Mouse (Mus musculus) embryonic facial prominence, embryonic 11.5 days (tissue): ENCODE data around the gene Bak1. TPM values are rescaled to one million over a fixed set of nuclear protein-coding genes. Genes with fewer than 3 reads are reported as not detected.

Experiments
- ATAC-seq: fragments of 200-750 bp; cut with Nextera tagmentation; replicated peaks from 2 replicates; pipeline ENCODE4 v1.8.0; 2017; ENCODE audit warnings: low read depth; ENCODE audit not compliant: insufficient number of reproducible peaks, low FRiP score, low TSS enrichment
- DNase-seq: peaks from one replicate; pipeline ENCODE4 v3.0.0-alpha.2; 2015; ENCODE audit warnings: low spot score
- H3K27ac ChIP-seq: fragments of 300-500 bp; sonication (generic); replicated peaks from 2 replicates; pipeline ENCODE4 v1.5.1; 2014; ENCODE audit warnings: mild to moderate bottlenecking, low read depth, low read length, control low read depth
- H3K27me3 ChIP-seq: fragments of 300-500 bp; sonication (generic); 2 replicates; pipeline ENCODE4 v1.6.1; 2014; ENCODE audit warnings: mild to moderate bottlenecking, low read length, moderate library complexity, mixed read lengths; ENCODE audit not compliant: control insufficient read depth, insufficient read depth
- H3K36me3 ChIP-seq: fragments of 300-500 bp; sonication (generic); replicated peaks from 2 replicates; pipeline ENCODE4 v1.6.1; 2014; ENCODE audit warnings: low read depth, mild to moderate bottlenecking, low read length, moderate library complexity, mixed read lengths; ENCODE audit not compliant: control insufficient read depth, insufficient read depth
- H3K4me1 ChIP-seq: fragments of 300-500 bp; sonication (generic); 2 replicates; pipeline ENCODE4 v1.6.1; 2014; ENCODE audit warnings: low read length, mixed read lengths; ENCODE audit not compliant: control insufficient read depth, insufficient read depth
- H3K4me2 ChIP-seq: fragments of 300-500 bp; sonication (generic); 2 replicates; pipeline ENCODE4 v1.6.1; 2014; ENCODE audit warnings: low read depth, mild to moderate bottlenecking, control low read depth, low read length, moderate library complexity
- H3K4me3 ChIP-seq: fragments of 300-500 bp; sonication (generic); 2 replicates; pipeline ENCODE4 v1.5.1; 2014; ENCODE audit warnings: low read depth, low read length, control low read depth
- H3K9ac ChIP-seq: fragments of 300-500 bp; sonication (generic); replicated peaks from 2 replicates; pipeline ENCODE4 v1.6.1; 2014; ENCODE audit warnings: mild to moderate bottlenecking, control low read depth, low read length
- H3K9me3 ChIP-seq: fragments of 300-500 bp; sonication (generic); replicated peaks from 2 replicates; pipeline ENCODE4 v1.6.1; 2016; ENCODE audit warnings: mild to moderate bottlenecking, low read length, inconsistent platforms, mixed read lengths; ENCODE audit not compliant: control insufficient read depth
- WGBS: fragments of 180-500 bp; shearing (Covaris S2); extraction: QIAGEN DNeasy Blood & Tissue Kit; methylation state at CpG from one replicate; pipeline ENCODE4 v1.1.7; 2014; 5-methylcytosine and 5-hydroxymethylcytosine counted together
- polyA plus RNA-seq: library from polyadenylated mRNA; unstranded; fragments of >200 nt; fragmentation: Nextera tagmentation; extraction: Ambion mirVana; gene quantifications from 2 replicates; pipeline ENCODE4 v1.2.1, GENCODE M21; 2014

Bak1 gene
- polyA plus RNA-seq, 1 experiment from 2014 or later = 12.9 TPM

- DNase-seq = no peak
- no peak for ATAC-seq
- H3K4me1 ChIP-seq = no peaks in the 10 kb centered on the region
- peak overlapping the region; percentile 41; the same call in 1 of the 2 replicates for H3K27ac ChIP-seq
- peak overlapping the region; percentile 97 for H3K9ac ChIP-seq
- no peaks in the 10 kb centered on the region for H3K27me3 ChIP-seq
- no peaks in the 10 kb centered on the region; the same call in 1 of the 2 replicates for H3K36me3 ChIP-seq
- H3K4me3 ChIP-seq = peak overlapping the region; percentile 68
- no peaks in the 10 kb centered on the region for H3K9me3 ChIP-seq
- peak overlapping the region; percentile 83 for H3K4me2 ChIP-seq
- 41% methylated on average over 12 of the region's 12 CpGs for WGBS
Observed at GRCm38 (mm10) chr17:27027460-27028283, 1.1 kb downstream of the Bak1 start.

DNA sequence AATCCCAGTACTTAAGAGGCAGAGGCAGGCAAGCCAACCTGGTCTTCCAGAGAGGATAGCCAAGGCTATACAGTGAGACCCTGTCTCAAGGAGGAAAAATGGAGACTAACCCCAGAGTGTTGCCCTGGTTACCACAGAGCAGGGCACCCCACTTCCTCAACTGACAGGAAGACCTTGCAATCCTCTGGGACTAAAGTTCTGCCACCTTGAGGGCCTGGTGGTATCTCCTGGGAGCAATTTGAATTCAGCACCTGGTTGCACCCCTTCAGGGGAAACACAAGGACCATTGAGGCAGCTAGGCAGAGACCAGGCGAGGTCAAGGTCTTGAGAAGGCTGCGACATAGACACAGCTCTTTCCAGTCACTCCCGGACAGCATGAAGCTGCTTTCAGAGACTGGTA, 2.9 kb downstream of the Bak1 start:
- H3K27me3 ChIP-seq = no peaks in the 10 kb centered on the region
- ATAC-seq = no peak
- no peak overlapping the region for H3K27ac ChIP-seq
- H3K9ac ChIP-seq = no peak overlapping the region
- no peak overlapping the region for H3K4me2 ChIP-seq
- H3K4me1 ChIP-seq = no peaks in the 10 kb centered on the region
- H3K9me3 ChIP-seq = no peaks in the 10 kb centered on the region
- 96% methylated on average over 3 of the region's 3 CpGs for WGBS
- no peak overlapping the region for H3K4me3 ChIP-seq
- no peak for DNase-seq
- H3K36me3 ChIP-seq = peaks cover 5% of the 10 kb centered on the region; the same call in 1 of the 2 replicates

DNA sequence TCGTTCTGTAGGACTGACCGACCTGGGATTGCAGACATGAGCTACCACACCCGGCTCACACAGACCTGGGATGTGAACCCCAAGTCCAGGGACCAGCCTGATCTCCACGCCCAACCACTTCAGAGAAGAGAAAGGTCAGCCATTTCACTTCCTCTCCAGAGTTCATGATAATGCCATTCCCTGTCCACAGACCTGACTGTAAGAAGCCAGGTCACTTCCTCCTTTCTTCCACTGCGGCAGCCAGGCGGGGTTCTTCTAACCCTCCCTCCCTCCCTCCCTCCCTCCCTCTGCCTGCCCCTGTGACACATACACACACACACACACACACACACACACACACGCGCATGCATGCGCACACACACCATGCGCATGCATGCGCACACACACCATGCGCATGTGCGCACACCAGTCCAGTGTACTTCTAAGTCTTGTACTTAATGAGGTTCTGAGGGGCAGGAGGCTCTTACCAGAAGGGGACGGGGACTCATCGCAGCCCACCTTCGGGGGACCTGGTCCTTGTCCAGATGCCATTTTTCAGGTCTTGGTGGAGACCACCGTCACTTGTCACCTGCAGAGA, 3.4 kb downstream of the Bak1 start:
- DNase-seq (no peak), ATAC-seq (no peak)
- H3K4me1 ChIP-seq = no peaks in the 10 kb centered on the region
- WGBS = 96% methylated on average over 17 of the region's 17 CpGs
- H3K4me3 ChIP-seq = no peak overlapping the region
- peaks cover 5% of the 10 kb centered on the region; the same call in 1 of the 2 replicates for H3K36me3 ChIP-seq
- no peak overlapping the region for H3K9ac ChIP-seq
- no peak overlapping the region for H3K4me2 ChIP-seq
- no peaks in the 10 kb centered on the region for H3K27me3 ChIP-seq
- no peak overlapping the region for H3K27ac ChIP-seq
- H3K9me3 ChIP-seq = no peaks in the 10 kb centered on the region

DNA sequence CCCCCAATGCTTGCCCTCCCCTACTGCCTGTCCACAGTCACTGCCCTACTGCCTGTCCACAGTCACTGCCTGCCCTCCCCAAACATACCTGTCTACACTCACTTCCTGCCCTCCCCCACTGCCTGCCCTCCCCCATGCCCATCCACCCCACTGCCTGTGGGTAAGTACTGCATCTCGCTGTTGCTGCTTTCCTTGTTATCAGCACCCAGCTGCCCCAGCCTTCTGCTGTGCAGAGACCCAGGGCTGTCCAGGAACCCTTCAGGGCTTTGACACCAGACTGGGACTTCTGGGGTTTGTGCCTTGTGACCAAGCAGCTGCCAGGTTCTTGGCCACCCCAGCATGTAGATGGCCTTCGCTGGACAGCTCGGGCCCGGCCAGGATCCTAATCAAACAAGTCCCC, 5.5 kb downstream of the Bak1 start:
- H3K4me2 ChIP-seq = no peak overlapping the region
- no peak overlapping the region for H3K27ac ChIP-seq
- H3K9me3 ChIP-seq = no peaks in the 10 kb centered on the region
- peaks cover 5% of the 10 kb centered on the region; the same call in 1 of the 2 replicates for H3K36me3 ChIP-seq
- H3K4me1 ChIP-seq = peaks cover under 1% of the 10 kb centered on the region; the same call in 1 of the 2 replicates
- no peak overlapping the region for H3K4me3 ChIP-seq
- 92% methylated on average over 4 of the region's 4 CpGs for WGBS
- no peak overlapping the region for H3K9ac ChIP-seq
- DNase-seq (no peak), ATAC-seq (no peak)
- H3K27me3 ChIP-seq = no peaks in the 10 kb centered on the region

DNA sequence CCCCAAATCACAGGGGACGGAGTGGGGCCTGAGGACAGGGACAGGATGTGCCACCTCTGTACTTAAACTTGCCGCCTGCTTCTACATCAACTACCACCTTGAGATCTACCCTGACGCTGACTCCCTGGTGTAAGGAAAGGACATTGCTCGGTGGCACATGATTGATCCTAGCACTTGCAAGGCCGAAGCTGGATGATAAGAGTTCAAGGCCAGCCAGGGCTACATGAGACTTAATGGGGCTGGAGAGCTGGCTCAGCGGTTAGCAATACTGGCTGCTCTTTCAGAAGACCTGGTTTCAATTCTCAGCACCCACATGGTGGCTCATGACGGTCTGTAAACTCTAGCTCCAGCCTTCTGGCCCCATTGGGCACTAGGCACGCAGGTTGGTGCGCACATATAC, 7.1 kb downstream of the Bak1 start:
- 92% methylated on average over 9 of the region's 9 CpGs for WGBS
- H3K36me3 ChIP-seq = peaks cover 5% of the 10 kb centered on the region; the same call in 1 of the 2 replicates
- no peak overlapping the region for H3K4me2 ChIP-seq
- H3K9me3 ChIP-seq = no peaks in the 10 kb centered on the region
- H3K27me3 ChIP-seq = no peaks in the 10 kb centered on the region
- no peak for ATAC-seq
- DNase-seq = no peak
- H3K9ac ChIP-seq = no peak overlapping the region
- peaks cover 3% of the 10 kb centered on the region; the same call in 1 of the 2 replicates for H3K4me1 ChIP-seq
- H3K27ac ChIP-seq = no peak overlapping the region
- H3K4me3 ChIP-seq = no peak overlapping the region

GRCm38 (mm10) chr17:27021076-27021475, 7.7 kb downstream of the Bak1 start:
- no peaks in the 10 kb centered on the region for H3K27me3 ChIP-seq
- WGBS = 95% methylated on average over 14 of the region's 14 CpGs
- peaks cover 5% of the 10 kb centered on the region; the same call in 1 of the 2 replicates for H3K36me3 ChIP-seq
- no peak overlapping the region for H3K4me3 ChIP-seq
- peaks cover 3% of the 10 kb centered on the region; the same call in 1 of the 2 replicates for H3K4me1 ChIP-seq
- H3K27ac ChIP-seq = no peak overlapping the region
- no peaks in the 10 kb centered on the region for H3K9me3 ChIP-seq
- no peak overlapping the region for H3K9ac ChIP-seq
- no peak for DNase-seq
- ATAC-seq = no peak
- no peak overlapping the region for H3K4me2 ChIP-seq

DNA sequence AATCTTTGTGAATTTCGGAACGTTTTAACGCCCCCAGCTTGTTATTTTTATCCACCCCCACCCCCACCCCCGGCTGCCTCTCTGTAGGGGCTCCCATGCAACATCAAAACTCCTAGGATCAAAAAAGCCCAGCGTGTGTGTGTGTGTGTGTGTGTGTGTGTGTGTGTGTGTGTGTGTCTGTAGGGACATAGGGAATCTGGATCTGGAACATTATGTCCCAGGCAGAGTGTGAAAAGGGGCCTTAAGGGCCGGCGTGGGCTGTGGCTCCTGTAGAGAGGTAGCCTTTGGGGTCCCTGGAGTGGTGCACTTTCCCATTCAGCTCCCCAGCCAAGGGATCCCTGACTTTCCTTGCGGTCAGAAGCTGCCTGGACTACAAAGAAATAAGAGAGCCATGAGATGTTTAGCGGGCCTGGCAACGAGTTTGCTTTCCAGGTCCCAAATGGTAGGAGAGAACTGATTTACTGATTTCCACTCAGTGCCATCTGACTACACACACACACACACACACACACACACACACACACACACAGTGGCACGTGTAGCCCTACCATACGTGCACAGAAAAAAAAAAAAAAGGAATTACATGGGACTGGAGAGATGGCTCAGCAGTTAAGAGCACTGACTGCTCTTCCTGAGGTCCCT, 10.1 kb downstream of the Bak1 start:
- peak overlapping the region; percentile 63 for H3K4me2 ChIP-seq
- ATAC-seq (no peak), DNase-seq (no peak)
- 43% methylated on average over 12 of the region's 12 CpGs for WGBS
- H3K9me3 ChIP-seq = no peaks in the 10 kb centered on the region
- H3K4me1 ChIP-seq = peaks cover 3% of the 10 kb centered on the region; the same call in 1 of the 2 replicates
- no peak overlapping the region for H3K9ac ChIP-seq
- no peak overlapping the region for H3K4me3 ChIP-seq
- no peaks in the 10 kb centered on the region for H3K27me3 ChIP-seq
- H3K36me3 ChIP-seq = peaks cover 5% of the 10 kb centered on the region; the same call in 1 of the 2 replicates
- H3K27ac ChIP-seq = no peak overlapping the region
